Mouse (Mus musculus) gastrocnemius, adult 8-10 months (tissue): ENCODE measurements around the gene Acads. TPM values are rescaled to one million over a fixed set of nuclear protein-coding genes. Genes with fewer than 3 reads are reported as not detected.
"Not testable (repeated sequence)": the region's sequence is repeated elsewhere in the genome, so short reads cannot be mapped to it uniquely, and the experiment has no call there.

ENCODE experiments used
- DNase-seq, 2 experiments: peaks; one replicate each; pipeline ENCODE4 v3.0.0; 2022; ENCODE audit warnings: low spot score in 2 of 2
- total RNA-seq, 4 experiments: library from RNA; stranded (reverse); gene quantifications; 2 replicates each; pipeline ENCODE4 v1.2.4; 2022

Gene Acads
- total RNA-seq, 4 experiments from 2014 or later: 66.4 to 76.7 (median 72.5) TPM

- not testable (repeated sequence) for DNase-seq
Measured at GRCm38 (mm10) chr5:115073306-115073705, 45.8 kb downstream of the Acads start.

DNA sequence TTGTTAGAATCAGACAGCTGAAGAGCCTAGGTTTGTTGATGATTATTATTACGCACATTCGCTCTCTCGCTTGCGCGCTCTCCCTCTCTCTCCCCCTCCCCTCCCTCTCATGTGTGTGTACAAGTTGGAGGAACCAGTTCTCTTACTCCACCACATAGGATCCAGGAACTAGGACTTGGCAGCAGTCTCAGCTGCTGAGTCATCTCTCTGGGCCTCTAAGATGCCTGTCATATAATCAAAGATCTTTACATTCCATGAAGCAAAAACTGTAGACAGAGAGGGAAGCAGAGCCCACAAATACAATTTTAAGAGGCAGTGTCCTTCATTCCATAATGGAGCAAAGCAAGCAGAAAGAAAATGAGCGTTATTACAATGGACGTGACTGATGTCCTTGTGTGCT lies 47.0 kb downstream of the Acads start:
- DNase-seq: no peak

- DNase-seq: no peak
Measured at GRCm38 (mm10) chr5:115071096-115071901, 47.8 kb downstream of the Acads start.

DNA sequence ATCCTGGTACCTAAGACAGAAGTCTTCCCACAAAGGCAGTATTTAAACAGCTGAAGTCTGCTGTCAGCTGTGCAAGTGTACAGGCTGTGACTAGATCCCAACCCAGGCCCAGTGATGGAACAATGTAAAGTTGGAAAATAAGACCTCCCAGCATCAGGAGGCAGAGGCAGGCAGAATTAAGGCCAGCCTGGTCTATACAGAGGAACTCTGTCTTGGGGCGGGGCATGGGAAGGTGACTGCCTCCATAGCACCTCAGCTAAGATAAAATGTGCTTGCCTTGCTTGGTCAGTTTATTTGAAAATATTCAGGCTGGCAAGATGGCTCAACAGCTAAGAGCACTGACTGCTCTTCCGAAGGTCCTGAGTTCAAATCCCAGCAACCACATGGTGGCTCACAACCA lies 48.7 kb downstream of the Acads start:
- no peak for DNase-seq

- DNase-seq: no peak
Measured at GRCm38 (mm10) chr5:115069611-115070010, 49.5 kb downstream of the Acads start.

GRCm38 (mm10) chr5:115068671-115069421 lies 50.3 kb downstream of the Acads start:
- DNase-seq: no peak

GRCm38 (mm10) chr5:115066245-115066644 lies 52.9 kb downstream of the Acads start:
- no peak for DNase-seq

- DNase-seq: no peak
Measured at GRCm38 (mm10) chr5:115063391-115063790, 55.8 kb downstream of the Acads start.

DNA sequence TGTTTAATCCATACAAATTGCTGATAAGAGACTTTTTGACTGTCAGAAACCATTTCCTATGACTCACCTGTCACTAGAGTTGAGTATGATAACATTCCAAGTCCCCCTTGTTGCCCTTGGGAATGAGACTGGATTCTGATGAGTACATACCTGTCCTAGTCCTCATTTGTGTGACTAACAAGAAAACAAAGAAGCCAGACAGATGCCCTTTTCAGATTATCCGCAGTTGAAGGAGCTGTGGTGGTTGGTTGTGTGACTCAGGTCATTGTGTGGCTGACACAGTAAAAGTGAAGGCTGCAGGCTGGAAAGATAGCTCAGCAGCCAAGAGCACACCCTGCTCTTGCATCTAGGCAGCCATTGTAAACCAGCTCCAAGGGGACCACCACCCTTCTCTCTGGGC lies 56.6 kb downstream of the Acads start:
- DNase-seq: no peak

DNA sequence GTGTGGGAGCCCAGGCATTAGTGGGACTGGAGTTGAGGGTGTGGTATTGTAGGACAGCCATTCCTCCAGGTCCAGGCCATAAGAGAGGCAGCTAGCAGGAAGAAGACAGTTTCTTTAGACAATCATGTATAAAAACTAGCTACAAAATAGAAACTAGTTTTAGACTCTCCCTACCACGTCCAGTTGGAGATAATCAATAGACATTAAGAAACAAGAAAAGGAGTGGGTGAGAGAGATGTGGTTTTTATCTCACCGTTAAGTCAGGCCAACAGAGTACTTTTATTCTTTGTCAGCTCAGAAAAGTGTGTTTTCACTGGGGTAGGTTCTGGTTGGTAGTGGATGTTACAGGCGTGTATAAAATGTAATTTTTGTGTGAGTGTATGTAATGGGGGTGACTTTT lies 58.2 kb downstream of the Acads start:
- no peak for DNase-seq

Other genes starting within 250 kb of the Acads start
- gene Oasl2, start 222.4 kb downstream of the Acads start, total RNA-seq: 1 to 10 TPM in 2 of 4 experiments, under 1 TPM in 2; 0.19 to 1.6 (median 0.86) TPM
- not detected for gene Oasl1, start 196.1 kb downstream of the Acads start, total RNA-seq
- gene 2210016L21Rik, start 177.2 kb downstream of the Acads start, total RNA-seq: 10 to 100 TPM; 16.9 to 29.0 (median 26.0) TPM
- gene Hnf1a, start 148.3 kb downstream of the Acads start, total RNA-seq: not detected
- 10 to 100 TPM; 18.2 to 20.9 (median 20.0) TPM for gene Sppl3, start 108.2 kb downstream of the Acads start, total RNA-seq
- not detected for gene Gm10401, start 21.1 kb downstream of the Acads start, total RNA-seq
- 10 to 100 TPM in 2 of 4 experiments, 1 to 10 TPM in 2; 8.6 to 11.7 (median 9.8) TPM for gene Unc119b, start 15.6 kb upstream of the Acads start, total RNA-seq
- gene Mlec, start 38.8 kb upstream of the Acads start, total RNA-seq: 100 to 1,000 TPM; 140 to 220 (median 197) TPM
- gene Cabp1, start 75.0 kb upstream of the Acads start, total RNA-seq: 1 to 10 TPM in 1 of 4 experiments, under 1 TPM in 3; 0.22 to 1.1 (median 0.38) TPM
- gene Pop5, start 116.5 kb upstream of the Acads start, total RNA-seq: 10 to 100 TPM; 27.3 to 40.7 (median 38.0) TPM
- 100 to 1,000 TPM; 304 to 367 (median 342) TPM for gene Rnf10, start 153.6 kb upstream of the Acads start, total RNA-seq
- gene Coq5, start 160.3 kb upstream of the Acads start, total RNA-seq: 10 to 100 TPM; 73.1 to 89.5 (median 82.1) TPM
- gene Dynll1, start 181.7 kb upstream of the Acads start, total RNA-seq: 10 to 100 TPM; 37.7 to 68.0 (median 49.9) TPM
- gene Srsf9, start 207.8 kb upstream of the Acads start, total RNA-seq: 10 to 100 TPM in 3 of 4 experiments, 1 to 10 TPM in 1; 8.6 to 13.1 (median 11.5) TPM
- 10 to 100 TPM; 22.8 to 25.6 (median 24.4) TPM for gene Gatc, start 221.8 kb upstream of the Acads start, total RNA-seq
- 10 to 100 TPM; 18.9 to 23.7 (median 20.1) TPM for gene Triap1, start 221.9 kb upstream of the Acads start, total RNA-seq
- gene Cox6a1, start 229.6 kb upstream of the Acads start, total RNA-seq: 10 to 100 TPM; 35.3 to 49.8 (median 42.5) TPM